Mouse (Mus musculus) ES-E14 (cell line): ENCODE data around the gene Gm42417.

Experiments
- CHD2 ChIP-seq: IDR thresholded peaks from 2 replicates; pipeline ENCODE4 v1.6.1; 2014; ENCODE audit warnings: mild to moderate bottlenecking, low read depth, low read length, inconsistent platforms
- HCFC1 ChIP-seq: IDR thresholded peaks from 2 replicates; pipeline ENCODE4 v1.6.1; 2012; ENCODE audit warnings: low read length, inconsistent platforms, borderline replicate concordance; ENCODE audit not compliant: insufficient read depth
- MAFK ChIP-seq: IDR thresholded peaks from 2 replicates; pipeline ENCODE4 v1.6.1; 2014; ENCODE audit warnings: mild to moderate bottlenecking, low read depth, low read length, inconsistent platforms; ENCODE audit not compliant: insufficient read depth
- ZC3H11A ChIP-seq: IDR thresholded peaks from 2 replicates; pipeline ENCODE4 v1.6.1; 2012; ENCODE audit warnings: low read depth, mild to moderate bottlenecking, inconsistent platforms, low read length, borderline replicate concordance
- ZNF384 ChIP-seq: IDR thresholded peaks from 2 replicates; pipeline ENCODE4 v1.6.1; 2012; ENCODE audit warnings: low read depth, low read length, inconsistent platforms

DNA sequence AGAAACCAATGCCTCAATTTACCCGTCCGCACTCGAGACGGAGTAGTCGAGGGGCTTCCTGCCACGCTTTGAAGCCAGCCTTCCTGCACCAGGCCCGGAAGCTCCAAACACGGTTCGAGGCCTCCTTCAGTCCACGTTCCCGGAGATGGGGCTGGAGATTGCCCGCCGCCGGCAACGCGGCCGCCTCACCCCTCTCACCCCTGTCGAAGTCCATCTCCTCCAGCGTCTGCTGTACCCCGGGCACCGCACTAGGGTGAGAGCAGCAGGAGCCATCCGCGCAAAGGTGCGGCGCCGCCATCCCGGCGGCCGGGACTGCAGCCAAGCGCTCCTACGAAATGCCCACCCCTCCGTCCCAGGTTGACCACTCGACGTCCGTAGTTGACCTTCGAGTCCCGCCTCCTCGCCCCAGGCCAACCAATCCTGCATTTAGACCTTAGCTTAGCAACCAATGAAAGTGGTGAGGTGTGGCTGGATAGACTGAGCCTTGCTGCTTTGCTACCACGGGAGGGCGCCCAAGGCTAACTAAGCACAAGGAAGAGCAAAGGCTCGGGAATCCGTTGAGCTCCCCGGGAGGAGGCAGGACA is 7.8 kb upstream of the Gm42417 start, which contains the start of gene Ankrd39:
- TF ChIP-seq ZC3H11A, result peak; percentile 97
- TF ChIP-seq CHD2, result peak; percentile 88
- no peak for TF ChIP-seq HCFC1
- TF ChIP-seq MAFK, result no peak
- TF ChIP-seq ZNF384, result no peak
